Mouse (Mus musculus) cerebellum, adult 18-20 months (tissue): ENCODE data around the gene Npr3.

ENCODE experiments used
- DNase-seq, 2 experiments: peaks; one replicate each; pipeline ENCODE4 v3.0.0; 2021

Gene Npr3

GRCm38 (mm10) chr15:11906571-11907531 is at the start of gene Npr3:
Gene Npr3, minus strand, starts transcription at chr15:11907287.
- no peak for DNase-seq

GRCm38 (mm10) chr15:11956129-11956528 is 49.0 kb upstream of the Npr3 start:
- no peak for DNase-seq

- no peak for DNase-seq
These were observed 47.1 kb upstream of the Npr3 start for GRCm38 (mm10) chr15:11954190-11954589.

DNA sequence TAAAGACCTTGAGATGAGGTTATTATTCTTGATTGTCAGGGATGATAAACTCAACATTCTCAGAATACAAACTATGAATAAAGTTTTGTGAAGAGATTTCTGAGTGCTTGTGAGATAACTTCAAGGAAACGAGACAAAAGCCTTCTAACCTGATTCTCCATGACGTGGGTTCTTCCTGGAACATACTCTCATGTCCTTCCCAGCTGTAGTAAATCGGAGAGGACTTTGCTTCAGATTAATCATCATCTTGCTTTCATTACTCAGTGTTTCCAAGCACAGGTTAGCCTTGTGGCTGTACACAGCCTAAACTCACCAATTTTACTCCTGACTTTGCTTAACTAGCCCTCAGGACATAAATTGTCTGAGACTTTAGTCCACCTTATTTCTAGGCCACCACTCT is 45.1 kb upstream of the Npr3 start:
- no peak for DNase-seq

- DNase-seq, result no peak
These were observed 44.1 kb upstream of the Npr3 start for GRCm38 (mm10) chr15:11951181-11951580.

DNA sequence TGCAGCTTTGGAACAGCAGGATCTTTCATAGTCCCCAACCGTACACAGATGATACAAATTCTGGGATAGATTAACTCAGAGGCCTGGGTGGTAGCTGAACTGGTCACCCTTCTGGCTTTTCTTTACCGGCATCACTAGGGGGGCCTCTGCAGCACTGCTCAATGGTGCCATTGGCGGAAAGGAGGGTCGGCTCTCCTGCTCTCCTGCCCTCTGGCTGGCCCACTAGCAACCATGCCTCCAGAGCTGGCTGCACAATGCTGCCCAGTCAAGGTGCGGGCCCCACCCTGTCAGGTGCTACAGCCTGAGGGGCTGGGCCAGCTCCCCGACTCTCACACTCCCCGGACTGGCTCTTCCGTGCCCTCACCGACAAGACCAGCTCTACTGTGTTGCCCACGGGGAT is 43.1 kb upstream of the Npr3 start:
- no peak for DNase-seq

DNA sequence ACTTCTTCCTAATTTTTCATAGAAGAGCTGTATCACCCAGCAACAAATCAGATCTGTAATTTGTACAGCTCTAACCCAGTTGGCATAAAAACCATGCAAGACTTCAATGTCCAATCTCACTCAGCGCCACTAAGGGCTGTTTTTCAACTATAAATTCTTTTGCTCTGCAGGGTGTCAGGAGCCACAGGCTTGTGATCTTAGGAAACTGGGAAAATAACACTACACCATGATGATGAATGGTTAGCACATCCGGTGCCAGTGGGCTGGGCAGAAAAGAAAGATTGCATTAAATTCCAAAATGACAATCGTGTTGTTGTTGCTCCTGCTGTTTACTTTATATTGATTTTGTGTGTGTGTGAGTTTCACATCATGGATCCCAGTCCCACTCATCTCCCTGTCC is 42.4 kb upstream of the Npr3 start:
- DNase-seq, result no peak

DNA sequence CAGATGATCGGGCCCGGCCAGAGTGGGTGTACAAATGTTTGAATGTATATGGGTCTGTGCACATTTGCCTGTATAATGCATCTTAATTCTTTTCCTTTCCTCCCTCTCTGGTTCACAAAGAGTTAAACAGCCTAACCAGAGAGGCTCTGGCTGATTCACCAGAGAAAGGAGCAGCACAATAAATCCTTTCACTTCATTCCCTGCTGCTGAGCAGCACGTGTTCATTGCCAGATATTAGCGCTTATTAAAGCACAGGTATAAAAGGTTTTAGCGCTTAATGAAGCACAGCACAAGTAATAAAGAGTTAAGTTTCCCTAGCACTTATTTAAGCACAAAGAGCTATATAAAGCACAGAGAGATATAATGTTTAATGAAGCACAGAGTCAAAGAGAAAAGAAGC is 33.8 kb upstream of the Npr3 start:
- DNase-seq, result no peak

DNA sequence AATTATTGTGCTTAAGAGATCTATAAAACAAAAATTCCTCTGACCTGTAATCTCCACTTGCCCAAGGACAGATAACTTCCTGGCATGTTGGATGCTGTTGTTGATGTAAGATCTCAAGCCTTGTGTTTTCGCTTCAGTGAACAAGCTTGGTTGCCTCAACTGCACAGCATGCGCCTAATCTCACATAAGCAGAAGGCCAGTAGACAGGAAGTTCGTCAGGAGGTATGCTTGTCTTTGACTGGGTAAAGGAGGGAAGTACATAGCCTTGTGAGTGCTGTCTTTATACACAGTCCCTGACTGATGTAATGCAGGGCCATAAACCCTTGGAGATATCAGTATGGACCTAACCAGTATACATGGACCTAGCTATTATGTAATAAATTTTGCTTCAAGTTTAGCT is 20.7 kb upstream of the Npr3 start:
- DNase-seq, result no peak

GRCm38 (mm10) chr15:11914101-11914500 is 7.0 kb upstream of the Npr3 start:
- no peak for DNase-seq

GRCm38 (mm10) chr15:11909875-11910274 is 2.8 kb upstream of the Npr3 start:
- no peak for DNase-seq

GRCm38 (mm10) chr15:11908166-11908565 is 1.1 kb upstream of the Npr3 start:
- DNase-seq, result no peak

DNA sequence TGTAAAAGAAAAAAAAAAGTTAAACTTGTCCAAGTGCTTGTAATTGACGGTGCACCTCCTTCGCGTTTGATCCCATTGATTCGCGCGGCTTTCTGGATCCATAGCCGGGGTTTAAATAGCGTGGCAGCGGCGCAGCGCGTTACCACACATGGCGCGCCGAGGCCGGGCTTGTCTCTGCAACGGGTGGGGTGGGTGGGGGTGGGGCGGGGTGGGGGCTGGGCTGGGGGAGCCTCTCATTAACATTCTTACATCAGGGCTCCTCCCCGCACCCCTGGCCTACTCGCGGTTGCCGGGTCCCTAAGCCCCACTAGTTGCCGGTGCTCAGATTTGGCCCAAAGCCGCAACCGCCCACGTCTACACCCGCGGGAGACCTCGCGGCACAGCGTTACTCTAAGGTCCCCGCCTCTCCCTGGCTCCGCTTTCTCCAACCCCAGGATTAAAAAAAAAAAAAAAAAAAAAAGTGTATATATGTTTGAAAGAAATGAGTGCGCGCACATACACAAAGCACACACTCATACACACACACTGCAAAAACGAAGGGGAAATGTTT is 991 bp downstream of the Npr3 start:
- DNase-seq, result no peak

DNA sequence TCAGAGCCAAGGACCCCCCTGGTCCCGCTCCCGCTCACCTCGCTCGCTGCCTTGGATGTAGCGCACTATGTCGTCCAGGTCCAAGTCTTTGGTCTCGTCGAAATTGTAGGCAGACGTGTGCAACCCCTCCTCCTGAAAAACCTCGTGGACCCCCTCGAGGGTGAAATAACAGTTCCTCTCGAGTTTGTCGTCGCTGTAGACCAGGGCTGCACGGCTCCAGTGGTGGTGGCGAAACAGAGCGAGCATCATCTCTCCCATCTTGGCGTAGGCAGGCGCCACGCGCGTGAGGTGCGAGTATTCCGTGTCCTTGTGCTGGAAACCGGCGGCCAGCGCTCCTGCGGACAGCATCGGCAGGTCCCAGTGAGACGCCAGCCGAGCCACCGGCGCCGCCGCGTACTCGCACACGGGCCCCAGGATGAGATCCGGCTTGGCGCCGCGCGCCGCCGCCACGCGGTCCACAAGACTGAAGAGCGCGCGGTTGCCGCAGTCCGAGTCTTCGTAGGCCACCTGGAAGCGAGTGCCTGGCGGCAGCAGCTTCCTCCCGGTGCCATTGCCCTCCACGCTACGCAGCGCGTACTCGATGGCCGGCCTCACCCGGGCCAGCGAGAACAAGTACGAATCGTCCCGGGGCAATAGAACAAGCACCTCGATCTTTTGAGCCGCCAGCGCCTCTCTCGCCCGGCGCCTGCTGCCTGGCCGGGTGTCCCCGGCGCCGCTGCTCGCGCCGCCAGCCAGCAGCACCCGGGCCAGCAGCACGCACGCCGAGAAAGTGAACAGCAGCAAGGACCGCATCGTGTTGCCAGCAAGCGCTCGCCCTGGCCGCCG is 2.0 kb downstream of the Npr3 start:
- no peak for DNase-seq

DNA sequence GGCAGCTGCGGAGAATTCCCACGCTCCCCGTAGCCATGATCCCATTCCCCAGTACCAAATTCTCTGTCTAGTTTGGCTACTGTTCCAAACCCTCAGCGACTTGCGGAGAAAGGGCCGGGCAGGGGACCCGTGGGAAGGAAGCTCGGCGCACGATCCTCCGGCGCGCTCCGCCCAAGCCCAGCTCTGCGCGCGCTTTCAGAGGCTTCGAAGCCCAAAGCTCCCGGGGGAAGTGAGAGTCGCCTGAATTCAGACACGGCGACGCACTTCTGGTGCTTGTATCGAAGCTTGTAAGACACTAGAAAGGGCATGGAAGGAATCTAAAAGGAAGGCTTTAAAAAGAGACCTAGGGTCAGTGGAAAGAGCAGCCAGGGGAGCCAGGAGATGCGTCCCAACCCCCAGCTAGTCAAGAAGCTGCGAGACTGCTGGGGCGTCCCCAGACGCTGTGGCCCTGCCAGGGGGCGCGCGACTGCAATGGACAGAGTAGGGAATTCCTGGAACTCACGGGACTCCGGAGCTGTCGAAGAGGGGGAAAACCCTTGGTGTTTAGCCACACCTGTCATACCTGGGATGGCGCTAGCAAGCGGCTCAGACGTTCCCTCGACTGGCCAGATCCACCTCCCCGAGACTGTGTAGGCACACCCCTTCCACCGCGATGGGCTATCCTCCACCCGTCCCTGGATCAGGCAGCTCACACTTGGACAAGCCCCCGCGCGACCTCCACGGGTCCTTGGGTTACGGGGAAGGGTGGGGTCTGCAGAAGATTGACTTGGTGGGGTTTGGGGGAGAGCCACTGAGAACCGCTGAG is 2.8 kb downstream of the Npr3 start:
- no peak for DNase-seq

DNA sequence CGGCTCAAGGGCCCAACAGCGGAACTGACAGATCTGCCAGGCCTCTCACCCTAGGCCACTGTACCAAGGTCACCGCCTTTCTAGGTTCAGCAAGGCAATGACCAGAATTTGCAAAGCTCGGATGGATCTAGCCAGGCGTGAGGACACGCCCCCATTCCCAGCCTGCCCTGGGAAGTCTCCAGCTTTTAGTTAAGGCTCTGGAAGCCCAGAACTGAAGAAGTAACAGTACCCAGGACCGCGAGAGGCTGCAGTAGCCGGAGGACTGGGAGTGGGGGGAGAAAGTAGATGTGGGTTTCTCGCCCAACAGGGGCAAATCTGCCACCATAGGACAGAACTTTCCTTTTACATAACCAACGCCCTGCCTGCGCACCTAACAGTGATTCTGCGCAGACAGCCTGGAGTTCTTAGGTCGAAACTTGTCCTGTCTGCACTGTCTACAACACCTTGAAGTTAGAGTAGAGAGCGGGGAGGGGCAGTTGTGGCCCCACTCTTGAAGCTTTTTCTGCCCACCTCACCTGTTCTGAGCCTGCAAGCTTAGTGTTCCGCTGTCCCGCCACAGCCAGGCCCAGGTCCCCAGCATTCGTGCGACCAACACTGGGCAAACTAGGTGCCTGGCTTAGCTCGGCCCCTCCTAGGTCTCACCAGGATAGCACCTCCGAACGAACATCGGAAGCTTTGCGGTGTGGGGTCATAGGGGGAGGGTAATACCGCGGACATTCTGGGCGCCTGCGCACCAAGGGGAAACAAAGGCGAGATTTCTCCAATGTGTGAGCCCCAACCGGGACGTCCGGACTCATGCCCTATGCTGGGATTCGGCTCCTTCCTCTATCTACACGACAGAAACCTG is 3.7 kb downstream of the Npr3 start:
- DNase-seq, result no peak

DNA sequence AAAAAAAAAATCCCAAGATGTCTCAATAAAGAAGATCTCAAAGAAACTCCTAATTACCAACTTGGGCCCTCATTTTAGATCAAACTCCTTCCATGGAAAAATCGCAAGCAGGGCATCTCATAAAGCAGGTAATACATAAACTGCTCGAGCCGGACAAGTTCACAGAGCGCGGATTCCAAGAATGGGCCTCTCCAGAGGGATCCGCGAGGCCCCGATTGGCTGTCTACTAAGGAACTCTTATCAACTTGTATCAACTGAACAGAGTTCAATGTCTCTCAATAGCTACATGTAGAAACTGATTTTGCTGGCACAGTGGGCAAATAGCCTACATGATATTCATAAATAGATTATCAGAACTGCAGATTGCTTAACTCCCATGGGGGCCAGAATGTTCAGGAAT is 9.5 kb downstream of the Npr3 start:
- DNase-seq, result no peak

- no peak for DNase-seq
These were observed 9.9 kb downstream of the Npr3 start for GRCm38 (mm10) chr15:11897162-11897561.

GRCm38 (mm10) chr15:11893969-11894368 is 13.1 kb downstream of the Npr3 start:
- DNase-seq, result no peak

- DNase-seq, result no peak
These were observed 15.7 kb downstream of the Npr3 start for GRCm38 (mm10) chr15:11891395-11891794.

- no peak for DNase-seq
These were observed 24.4 kb downstream of the Npr3 start for GRCm38 (mm10) chr15:11882508-11883205.
